ENCODE assay signal across 26 mouse cellular contexts in the genomic region with DNA sequence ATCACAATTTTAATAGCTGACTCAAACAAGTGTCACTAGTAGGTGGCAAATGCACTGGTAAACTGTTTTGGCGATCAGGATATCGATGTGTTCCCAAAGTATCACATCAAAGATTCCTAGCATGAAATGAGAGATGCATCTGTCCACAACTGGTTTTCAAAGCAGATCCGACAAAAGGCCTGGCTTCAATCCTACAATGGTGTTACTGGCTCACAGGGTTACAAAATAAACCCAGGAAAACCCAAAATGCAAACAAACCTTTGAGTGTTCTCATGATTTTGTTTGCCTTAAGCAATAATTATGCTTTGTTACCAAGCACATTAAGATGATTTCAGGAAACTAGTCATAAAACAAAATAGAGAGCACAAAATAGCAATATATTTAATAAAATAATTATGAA.
"Had no signal": no experiment of that assay in that cellular context is flagged by ENCODE, and none has a peak within 500 bp of the region (broad histone marks: within the 10 kb centered on the region; RNA-seq: fewer than 3 reads in every experiment).

No protein-coding gene starts in this region.

- DNase-seq: gastrocnemius, adult 2 months; gastrocnemius, postnatal 10 days; gastrocnemius, postnatal 25 days; heart, adult 2 months; heart, postnatal 14 days; heart, postnatal 4 days; kidney, adult 18-20 months; kidney, adult 8-10 months; kidney, postnatal 10 days; kidney, postnatal 25 days; kidney, postnatal 4 days had no signal

- H3K9me3 ChIP-seq: heart, embryonic 13.5 days; heart, embryonic 15.5 days; hindbrain, embryonic 10.5 days; hindbrain, embryonic 12.5 days; intestine, embryonic 15.5 days; limb, embryonic 10.5 days; limb, embryonic 12.5 days had no signal

- ATAC-seq: forebrain, embryonic 16.5 days; hindbrain, embryonic 16.5 days; inflammation-experienced regulatory T-cells, adult 6 months; intestine, embryonic 15.5 days; intestine, postnatal 0 days had no signal

- H3K4me2 ChIP-seq: heart, embryonic 11.5 days; heart, embryonic 13.5 days; heart, embryonic 15.5 days; hindbrain, embryonic 12.5 days; hindbrain, embryonic 14.5 days; intestine, embryonic 15.5 days; limb, embryonic 12.5 days had no signal

- H3K4me1 ChIP-seq: heart, embryonic 13.5 days; heart, embryonic 15.5 days; hindbrain, embryonic 10.5 days; hindbrain, embryonic 12.5 days; intestine, embryonic 15.5 days; limb, embryonic 10.5 days; limb, embryonic 12.5 days had no signal

- H3K27ac ChIP-seq: gastrocnemius, adult 2 months; heart, adult 2 months; heart, embryonic 13.5 days; heart, embryonic 15.5 days; hindbrain, embryonic 10.5 days; hindbrain, embryonic 12.5 days; hindbrain, embryonic 14.5 days; intestine, embryonic 15.5 days; layer of hippocampus, adult 2 months; left cerebral cortex, adult 2 months; limb, embryonic 10.5 days; limb, embryonic 12.5 days had no signal

- H3K9ac ChIP-seq: heart, embryonic 13.5 days; heart, embryonic 15.5 days; hindbrain, embryonic 12.5 days; hindbrain, embryonic 14.5 days; intestine, embryonic 15.5 days; limb, embryonic 12.5 days had no signal

- H3K4me3 ChIP-seq: gastrocnemius, adult 2 months; heart, adult 2 months; heart, embryonic 13.5 days; heart, embryonic 15.5 days; hindbrain, embryonic 10.5 days; hindbrain, embryonic 12.5 days; intestine, embryonic 15.5 days; layer of hippocampus, adult 2 months; left cerebral cortex, adult 2 months; limb, embryonic 10.5 days; limb, embryonic 12.5 days had no signal

- H3K27me3 ChIP-seq: heart, embryonic 13.5 days; heart, embryonic 15.5 days; hindbrain, embryonic 12.5 days; intestine, embryonic 15.5 days; limb, embryonic 12.5 days had no signal
